Comparison of ENCODE assay signal across 9 mouse cellular contexts in genomic region chr14:31493901-31494300, GRCm38 (mm10). TPM values are rescaled to one million over a fixed set of nuclear protein-coding genes. Genes with fewer than 3 reads are reported as not detected.
DNase-seq lines count a peak whose midpoint lies in the region; ATAC-seq and TF ChIP-seq lines count a peak whose summit lies in the region.
"Had no signal": no experiment of that assay in that cellular context is flagged by ENCODE, and none has a peak within 500 bp of the region (broad histone marks: within the 10 kb centered on the region; RNA-seq: fewer than 3 reads in every experiment).

No protein-coding gene starts in this region.

- no peaks in the 10 kb centered on the region for H3K9me3 ChIP-seq in forebrain, embryonic 14.5 days (replicated peaks; ENCODE audit: control insufficient read depth, low read length)
- no peaks in the 10 kb centered on the region for H3K9me3 ChIP-seq in liver, embryonic 16.5 days (replicated peaks; ENCODE audit: control insufficient read depth, low read length)

- DNase-seq in gastrocnemius, adult 2 months: no peak
- DNase-seq in gastrocnemius, adult 8-10 months (ENCODE audit: low spot score in 2 of 2): no peak
- peak; percentile 30 to 34 for DNase-seq in B cell, adult 2 months
- no peak for DNase-seq in forebrain, embryonic 14.5 days (ENCODE audit: low spot score)
- no peak for DNase-seq in ovary, postnatal 14 days (ENCODE audit: low spot score)
- DNase-seq in frontal cortex, postnatal 10 days (ENCODE audit: low spot score in 2 of 2): no peak
- DNase-seq in layer of hippocampus, adult 9-10 months (ENCODE audit: low spot score): no peak
- DNase-seq: layer of hippocampus, postnatal 36 days had no signal

- H3K27ac ChIP-seq in gastrocnemius, adult 2 months: peak overlapping the region; percentile 92
- H3K27ac ChIP-seq in forebrain, embryonic 14.5 days (ENCODE audit: low read depth, low read length): no peak overlapping the region
- peak overlapping the region; percentile 90; the same call in 1 of the 2 replicates for H3K27ac ChIP-seq in liver, embryonic 16.5 days (ENCODE audit: low read length)

- intact Hi-C loops in gastrocnemius, adult 2 months (cut with DNase I): loop anchor here (10.0 kb wide), 2 partner anchors 239 to 591 kb away; partner anchors contain the start of genes Bap1, Dph3, Oxnad1 and Phf7

- H3K36me3 ChIP-seq in forebrain, embryonic 14.5 days (ENCODE audit: control insufficient read depth, insufficient read depth, low read length): peaks cover 35% of the 10 kb centered on the region
- H3K36me3 ChIP-seq in liver, embryonic 16.5 days (ENCODE audit: control insufficient read depth, insufficient read depth): peaks cover 23% of the 10 kb centered on the region

- WGBS in forebrain, embryonic 14.5 days: 55% methylated on average over 9 of the region's 9 CpGs
- 17% methylated on average over 9 of the region's 9 CpGs for WGBS in liver, embryonic 16.5 days (ENCODE audit: insufficient replicate concordance)

- peak overlapping the region; percentile 99 for H3K4me3 ChIP-seq in gastrocnemius, adult 2 months
- H3K4me3 ChIP-seq in forebrain, embryonic 14.5 days (ENCODE audit: low read depth, low read length): peak overlapping the region; percentile 87
- H3K4me3 ChIP-seq in liver, embryonic 16.5 days (ENCODE audit: low read depth, low read length): peak overlapping the region; percentile 76

- H3K27me3 ChIP-seq in forebrain, embryonic 14.5 days (replicated peaks; ENCODE audit: control insufficient read depth, insufficient read depth, low read length): no peaks in the 10 kb centered on the region
- H3K27me3 ChIP-seq in liver, embryonic 16.5 days (ENCODE audit: control insufficient read depth, insufficient read depth, low read depth, low read length): no peaks in the 10 kb centered on the region

- H3K4me1 ChIP-seq in forebrain, embryonic 14.5 days (ENCODE audit: control insufficient read depth, insufficient read depth, low read length): peaks cover 18% of the 10 kb centered on the region
- H3K4me1 ChIP-seq in liver, embryonic 16.5 days (ENCODE audit: control insufficient read depth, low read depth, low read length): peaks cover 32% of the 10 kb centered on the region

- H3K4me2 ChIP-seq in forebrain, embryonic 14.5 days (ENCODE audit: low read length): peak overlapping the region; percentile 97
- H3K4me2 ChIP-seq in liver, embryonic 16.5 days (ENCODE audit: low read depth, low read length): peak overlapping the region; percentile 78

- TF ChIP-seq CTCF in gastrocnemius, adult 2 months (IDR thresholded peaks at IDR 0.05): no peak

- peak overlapping the region; percentile 91 for H3K9ac ChIP-seq in forebrain, embryonic 14.5 days (ENCODE audit: low read length)
- peak overlapping the region; percentile 92 for H3K9ac ChIP-seq in liver, embryonic 16.5 days (ENCODE audit: low read depth, low read length)

- no peak for ATAC-seq in forebrain, embryonic 14.5 days
- no peak for ATAC-seq in liver, embryonic 16.5 days (ENCODE audit: low read depth)

RNA-seq across cellular contexts. Expression of gene Eaf1, which starts 0.3 kb away (rescaled TPM):
- 10 to 100 TPM in 1 of 2 experiments, 1 to 10 TPM in 1; 7.1 to 11.5 TPM for total RNA-seq in gastrocnemius, adult 2 months (2021)
- total RNA-seq in gastrocnemius, adult 8-10 months (2022): 10 to 100 TPM in 2 of 4 experiments, 1 to 10 TPM in 2; 8.5 to 13.8 (median 9.7) TPM
- polyA plus RNA-seq in forebrain, embryonic 14.5 days (2014; fragmentation: Nextera tagmentation; extraction: Ambion mirVana): 9.7 and 10.1 TPM in 2 replicates
- polyA plus RNA-seq in liver, embryonic 16.5 days (2015; fragmentation: Nextera tagmentation; extraction: Ambion mirVana): 20.8 and 22.5 TPM in 2 replicates

RNA-seq across cellular contexts. Expression of gene Mettl6, which starts 0.9 kb away (rescaled TPM):
- total RNA-seq in gastrocnemius, adult 2 months (2021): 1 to 10 TPM; 9.5 to 9.8 TPM
- 10 to 100 TPM in 1 of 4 experiments, 1 to 10 TPM in 3; 5.6 to 10.3 (median 7.0) TPM for total RNA-seq in gastrocnemius, adult 8-10 months (2022)
- polyA plus RNA-seq in forebrain, embryonic 14.5 days (2014; fragmentation: Nextera tagmentation; extraction: Ambion mirVana): 57.6 and 59.0 TPM in 2 replicates
- 23.7 and 25.2 TPM in 2 replicates for polyA plus RNA-seq in liver, embryonic 16.5 days (2015; fragmentation: Nextera tagmentation; extraction: Ambion mirVana)

RNA-seq across cellular contexts. Expression of gene Sh3bp5, which starts 58.0 kb away (rescaled TPM):
- 10 to 100 TPM; 55.1 to 58.5 TPM for total RNA-seq in gastrocnemius, adult 2 months (2021)
- total RNA-seq in gastrocnemius, adult 8-10 months (2022): 10 to 100 TPM; 38.1 to 56.9 (median 50.0) TPM
- 33.9 and 44.8 TPM in 2 replicates for polyA plus RNA-seq in forebrain, embryonic 14.5 days (2014; fragmentation: Nextera tagmentation; extraction: Ambion mirVana)
- polyA plus RNA-seq in liver, embryonic 16.5 days (2015; fragmentation: Nextera tagmentation; extraction: Ambion mirVana): 19.3 and 22.1 TPM in 2 replicates

Comparison
In these comparisons a context has a peak if more than half of its experiments do, and no peak if none do; other contexts are left out.
1. DNase-seq: peak in B cell, adult 2 months (2 of 2); none in gastrocnemius, adult 2 months (single experiment), gastrocnemius, adult 8-10 months (0 of 2), forebrain, embryonic 14.5 days (single experiment), ovary, postnatal 14 days (single experiment), frontal cortex, postnatal 10 days (0 of 2) and layer of hippocampus, adult 9-10 months (single experiment).
2. Peak in every context shown above with its lines, with median percentiles within 50 percentile points of each other: H3K4me3 ChIP-seq.